Mouse (Mus musculus): Measurements from ENCODE around the gene Cdk14.

Gene Cdk14

DNA sequence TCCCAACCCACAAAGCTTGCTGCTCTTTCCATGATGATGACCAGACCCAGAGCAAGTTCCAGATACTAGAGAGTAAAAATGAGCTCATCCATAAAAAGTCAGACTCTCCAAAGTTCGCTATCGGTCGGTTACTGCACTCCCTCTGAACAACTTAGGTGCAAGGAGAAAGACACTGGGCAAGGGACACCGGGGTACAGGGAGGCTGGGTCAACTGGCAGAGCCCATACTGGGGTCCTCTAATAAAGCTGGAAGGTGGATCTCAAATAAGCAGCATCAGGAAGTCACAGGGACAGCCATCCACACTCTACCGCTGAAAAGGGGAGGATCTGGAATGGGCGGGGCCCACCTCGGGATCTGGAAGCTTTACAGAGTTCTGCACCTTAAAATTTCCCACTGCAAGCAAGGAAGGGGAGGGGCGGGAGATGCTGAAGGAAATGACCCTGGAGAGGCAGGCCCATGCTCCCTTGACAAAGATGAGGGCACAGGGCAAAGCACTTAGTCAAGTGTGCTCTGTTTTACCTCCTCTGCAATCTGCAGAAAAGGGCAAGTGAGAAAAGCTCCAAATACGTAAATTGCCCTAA is 665.3 kb downstream of the Cdk14 start:
- no peak for DNase-seq (ENCODE audit: low read depth, low spot score)
